In genomic region chr2:132384511-132385193, GRCm38 (mm10) we compare ENCODE assay signal across 8 mouse cellular contexts. TPM values are rescaled to one million over a fixed set of nuclear protein-coding genes. Genes with fewer than 3 reads are reported as not detected.
DNase-seq lines count a peak whose midpoint lies in the region; ATAC-seq and TF ChIP-seq lines count a peak whose summit lies in the region.

No protein-coding gene starts in this region.

- peaks cover 2% of the 10 kb centered on the region; the same call in 1 of the 2 replicates for H3K4me1 ChIP-seq in testis, adult 2 months (ENCODE audit: control insufficient read depth, insufficient read depth, low read length)
- peaks cover 5% of the 10 kb centered on the region for H3K4me1 ChIP-seq in hindbrain, postnatal 0 days (ENCODE audit: insufficient read depth, low read length)

- peak overlapping the region; percentile 42 for H3K4me3 ChIP-seq in testis, adult 2 months (ENCODE audit: control insufficient read depth, low read depth, low read length)
- peak overlapping the region; percentile 61 for H3K4me3 ChIP-seq in hindbrain, postnatal 0 days (ENCODE audit: low read length)

- no peaks in the 10 kb centered on the region for H3K27me3 ChIP-seq in testis, adult 2 months (ENCODE audit: control insufficient read depth, insufficient read depth, low read length)
- H3K27me3 ChIP-seq in hindbrain, postnatal 0 days (ENCODE audit: insufficient read depth, low read length) = no peaks in the 10 kb centered on the region; the same call in 1 of the 2 replicates

- peak overlapping the region; percentile 99 for H3K4me2 ChIP-seq in hindbrain, postnatal 0 days (ENCODE audit: low read depth, low read length)

- H3K27ac ChIP-seq in testis, adult 2 months (ENCODE audit: control insufficient read depth, insufficient read depth, low read depth, low read length) = no peak overlapping the region
- no peak overlapping the region for H3K27ac ChIP-seq in hindbrain, postnatal 0 days

- DNase-seq in cerebellum, adult 18-20 months = peak; percentile 4 to 22
- DNase-seq in cerebellum, postnatal 36 days = no peak
- DNase-seq in testis, postnatal 14 days (ENCODE audit: low spot score) = no peak
- DNase-seq in hindbrain, postnatal 0 days (ENCODE audit: low spot score) = no peak
- DNase-seq in neural tube, embryonic 10.5 days (ENCODE audit: extremely low spot score, low spot score) = peak; percentile 55
- DNase-seq in spleen, adult 12 weeks (ENCODE audit: low spot score) = no peak

- H3K9me3 ChIP-seq in hindbrain, postnatal 0 days (ENCODE audit: low read length) = no peaks in the 10 kb centered on the region

- TF ChIP-seq CTCF in testis, adult 2 months (IDR thresholded peaks at IDR 0.05; ENCODE audit: control insufficient read depth, insufficient read depth, insufficient replicate concordance, low read depth, low read length) = no peak
- no peak for TF ChIP-seq CTCF in hindbrain, postnatal 0 days (IDR thresholded peaks at IDR 0.05; ENCODE audit: low read depth)

- peak; percentile 62 for ATAC-seq in hindbrain, postnatal 0 days
- ATAC-seq in monocyte, adult 5-6 weeks (replicated peaks; ENCODE audit: insufficient number of reproducible peaks, low FRiP score, low TSS enrichment, poor library complexity, severe bottlenecking) = no peak

- WGBS in hindbrain, postnatal 0 days = under 1% methylated on average over 31 of the region's 31 CpGs

- TF ChIP-seq POLR2A in testis, adult 2 months (IDR thresholded peaks at IDR 0.05; ENCODE audit: control insufficient read depth, low read depth, low read length) = no peak

- H3K36me3 ChIP-seq in testis, adult 2 months (ENCODE audit: control insufficient read depth, insufficient read depth, low read length) = no peaks in the 10 kb centered on the region
- no peaks in the 10 kb centered on the region for H3K36me3 ChIP-seq in hindbrain, postnatal 0 days (ENCODE audit: insufficient read depth, low read length)

- peak overlapping the region; percentile 52 for H3K9ac ChIP-seq in hindbrain, postnatal 0 days (replicated peaks; ENCODE audit: low read length)

RNA-seq across cellular contexts. Expression of gene Prokr2, which starts 0.6 kb away (rescaled TPM):
- polyA plus RNA-seq in testis, adult 2 months (2012; rRNA removed) = 0.02 and 0.04 TPM in 2 replicates
- total RNA-seq in hindbrain, postnatal 0 days (2014; rRNA removed) = 8.4 and 11.3 TPM in 2 replicates
- polyA plus RNA-seq in hindbrain, postnatal 0 days (2015; fragmentation: Nextera tagmentation; extraction: Ambion mirVana) = 2.1 and 2.8 TPM in 2 replicates
- total RNA-seq in monocyte, adult 5-6 weeks (2017) = not detected in 3 replicates

Comparison
In these comparisons a context has a peak if more than half of its experiments do, and no peak if none do; other contexts are left out.
1. DNase-seq: peak in cerebellum, adult 18-20 months (2 of 2) and neural tube, embryonic 10.5 days (single experiment); none in cerebellum, postnatal 36 days (0 of 2), testis, postnatal 14 days (single experiment), hindbrain, postnatal 0 days (single experiment) and spleen, adult 12 weeks (single experiment).